Mouse (Mus musculus) embryonic facial prominence, embryonic 10.5 days (tissue): ENCODE results near the gene Gng7. TPM values are rescaled to one million over a fixed set of nuclear protein-coding genes. Genes with fewer than 3 reads are reported as not detected.
"Not testable (repeated sequence)": the region's sequence is repeated elsewhere in the genome, so short reads cannot be mapped to it uniquely, and the experiment has no call there.

ENCODE experiments used
- DNase-seq: peaks from one replicate; pipeline ENCODE4 v3.0.0-alpha.2; 2017; ENCODE audit warnings: low spot score
- H3K27ac ChIP-seq: fragments of 300-500 bp; sonication (generic); replicated peaks from 2 replicates; pipeline ENCODE4 v1.5.1; 2016; ENCODE audit warnings: mild to moderate bottlenecking
- H3K27me3 ChIP-seq: fragments of 300-500 bp; sonication (generic); replicated peaks from 2 replicates; pipeline ENCODE4 v1.6.1; 2016; ENCODE audit warnings: low read depth, mild to moderate bottlenecking; ENCODE audit not compliant: poor library complexity, severe bottlenecking
- H3K36me3 ChIP-seq: fragments of 300-500 bp; sonication (generic); replicated peaks from 2 replicates; pipeline ENCODE4 v1.6.1; 2016; ENCODE audit warnings: mild to moderate bottlenecking, moderate library complexity
- H3K4me1 ChIP-seq: fragments of 300-500 bp; sonication (generic); 2 replicates; pipeline ENCODE4 v1.6.1; 2016
- H3K4me3 ChIP-seq: fragments of 300-500 bp; sonication (generic); 2 replicates; pipeline ENCODE4 v1.5.1; 2016; ENCODE audit warnings: mild to moderate bottlenecking, moderate library complexity
- H3K9me3 ChIP-seq: fragments of 300-500 bp; sonication (generic); 2 replicates; pipeline ENCODE4 v1.6.1; 2016; ENCODE audit warnings: mild to moderate bottlenecking
- WGBS: fragments of 180-500 bp; shearing (Covaris S2); methylation state at CpG from one replicate; pipeline ENCODE4 v1.1.7; 2016; 5-methylcytosine and 5-hydroxymethylcytosine counted together
- polyA plus RNA-seq: library from polyadenylated mRNA; unstranded; fragments of >200 nt; fragmentation: Nextera tagmentation; extraction: Ambion mirVana; gene quantifications from 2 replicates; pipeline ENCODE4 v1.2.1, GENCODE M21; 2016

Gene Gng7
- polyA plus RNA-seq, 1 experiment from 2014 or later, result 6.7 TPM

DNA sequence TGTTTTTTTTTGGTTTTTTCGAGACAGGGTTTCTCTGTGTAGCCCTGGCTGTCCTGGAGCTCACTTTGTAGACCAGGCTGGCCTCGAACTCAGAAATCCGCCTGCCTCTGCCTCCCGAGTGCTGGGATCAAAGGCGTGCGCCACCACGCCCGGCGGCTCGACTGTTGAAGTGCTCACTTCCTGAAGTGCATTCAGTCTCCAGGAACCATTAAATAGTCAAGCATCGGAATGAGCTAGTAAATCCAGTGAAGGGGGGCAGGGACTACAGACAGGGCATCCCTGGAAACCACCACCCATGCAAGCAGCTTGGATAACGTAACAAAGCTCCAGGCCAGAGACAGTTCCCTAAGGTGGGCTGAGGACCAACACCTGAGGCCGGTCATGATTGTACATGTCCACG lies 30.5 kb upstream of the Gng7 start:
- H3K27me3 ChIP-seq, H3K4me3 ChIP-seq, H3K4me1 ChIP-seq, DNase-seq, H3K9me3 ChIP-seq, H3K27ac ChIP-seq: not testable (repeated sequence)
- peaks cover 80% of the 10 kb centered on the region for H3K36me3 ChIP-seq
- WGBS, result 92% methylated on average over 14 of the region's 14 CpGs

DNA sequence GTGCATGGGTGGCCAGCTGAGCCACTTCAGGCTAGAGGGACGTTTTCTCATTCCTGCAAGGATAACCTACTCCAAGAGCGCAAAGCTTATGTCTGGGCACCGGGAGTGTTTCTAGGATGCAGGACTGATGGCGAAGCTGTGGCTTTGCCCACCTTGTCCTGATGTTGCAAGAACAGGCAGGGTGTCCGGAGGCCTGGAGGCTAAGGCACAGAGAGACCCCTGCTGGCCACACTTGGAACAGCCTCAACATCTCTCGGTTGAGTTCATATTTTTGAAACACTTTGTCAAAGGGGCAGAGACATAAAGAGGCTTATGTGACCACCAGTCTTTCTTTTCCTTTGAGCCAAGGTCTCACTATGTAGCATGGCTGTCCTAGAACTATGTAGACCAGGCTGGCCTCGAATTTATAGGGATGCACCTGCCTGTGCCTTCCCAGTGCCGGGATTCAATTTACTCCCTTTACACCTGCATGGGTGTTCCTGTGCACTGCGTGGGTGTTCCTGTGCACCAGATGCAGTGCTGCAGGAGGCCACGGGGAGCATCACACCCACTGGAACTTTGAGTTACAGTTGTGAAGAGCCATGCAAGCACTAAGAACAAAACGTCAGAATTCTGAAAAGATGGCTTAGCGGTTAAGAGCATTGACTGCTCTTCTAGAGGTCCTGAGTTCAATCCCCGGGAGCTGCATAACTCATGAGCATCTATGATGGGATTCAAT lies 26.9 kb upstream of the Gng7 start:
- H3K36me3 ChIP-seq, result peaks cover 44% of the 10 kb centered on the region
- H3K4me3 ChIP-seq, result no peak overlapping the region
- H3K27me3 ChIP-seq, result no peaks in the 10 kb centered on the region
- peaks cover 11% of the 10 kb centered on the region; the same call in 1 of the 2 replicates for H3K4me1 ChIP-seq
- peak; percentile 75 for DNase-seq
- no peaks in the 10 kb centered on the region for H3K9me3 ChIP-seq
- H3K27ac ChIP-seq, result no peak overlapping the region
- WGBS, result 34% methylated on average over 13 of the region's 13 CpGs

DNA sequence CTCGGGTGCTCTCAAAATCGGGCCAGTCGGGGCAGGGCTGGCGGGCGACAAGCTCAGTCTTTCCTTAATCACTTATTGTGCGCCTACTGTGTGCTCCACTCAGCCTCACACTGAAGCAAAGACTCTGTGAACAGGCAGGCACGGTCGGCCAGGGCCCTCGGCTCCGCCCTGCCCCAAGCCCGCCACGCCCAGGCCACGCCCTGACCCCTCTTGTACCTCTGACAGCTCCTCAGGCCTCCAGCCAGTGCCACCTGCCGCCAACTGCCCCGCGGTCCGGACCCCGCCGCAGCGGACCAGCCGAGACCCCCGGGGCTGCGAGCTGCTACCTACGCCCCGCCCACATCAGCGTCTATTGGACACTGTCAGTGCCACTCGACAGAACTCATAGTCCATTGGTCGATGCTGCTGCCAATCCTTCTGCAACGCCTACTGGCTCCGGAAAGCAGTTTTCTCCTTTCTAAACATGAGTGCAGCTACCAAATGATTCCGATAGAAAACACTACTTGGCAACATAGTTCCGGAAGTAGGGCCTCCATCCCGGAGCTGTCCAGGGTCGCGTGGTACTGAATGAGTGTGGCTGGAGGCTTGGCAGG lies 22.3 kb upstream of the Gng7 start, which contains the start of gene Slc39a3:
Gene Slc39a3, minus strand, starts transcription at position 439 of the 593 bp plus-strand sequence.
- Histone ChIP-seq H3K36me3 (no peaks in the 10 kb centered on the region; the same call in 1 of the 2 replicates), H3K4me1 (peaks cover 11% of the 10 kb centered on the region; the same call in 1 of the 2 replicates), H3K4me3 (peak within 1 kb of the TSS; percentile 81), H3K27me3 (no peaks in the 10 kb centered on the region), H3K27ac (peak within 1 kb of the TSS; percentile 81), H3K9me3 (no peaks in the 10 kb centered on the region)
- whole genome bisulfite sequencing, result 1% methylated on average over 35 of the region's 35 CpGs
- DNase-seq, result peak; percentile 98

DNA sequence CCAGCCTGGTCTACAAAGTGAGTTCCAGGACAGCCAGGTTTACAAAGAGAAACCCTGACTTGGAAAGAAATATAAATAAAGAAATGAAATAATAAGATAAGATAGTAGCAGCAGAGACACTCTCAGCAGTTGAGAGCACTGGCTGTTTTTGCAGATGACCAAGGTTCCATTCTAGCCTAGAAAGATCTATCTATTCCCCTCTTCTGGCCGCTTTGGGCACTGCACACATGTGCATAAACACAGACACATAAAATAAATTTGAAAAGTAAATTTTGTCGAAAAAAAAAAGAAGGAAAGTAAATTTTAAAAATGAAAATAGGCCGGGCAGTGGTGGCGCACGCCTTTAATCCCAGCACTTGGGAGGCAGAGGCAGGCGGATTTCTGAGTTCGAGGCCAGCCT lies 21.5 kb upstream of the Gng7 start:
- DNase-seq, result no peak
- no peak overlapping the region for H3K27ac ChIP-seq
- peaks cover 3% of the 10 kb centered on the region for H3K36me3 ChIP-seq
- no peak overlapping the region for H3K4me3 ChIP-seq
- no peaks in the 10 kb centered on the region for H3K27me3 ChIP-seq
- H3K4me1 ChIP-seq, result peaks cover 11% of the 10 kb centered on the region; the same call in 1 of the 2 replicates
- WGBS, result 75% methylated on average over 7 of the region's 7 CpGs
- no peaks in the 10 kb centered on the region for H3K9me3 ChIP-seq

DNA sequence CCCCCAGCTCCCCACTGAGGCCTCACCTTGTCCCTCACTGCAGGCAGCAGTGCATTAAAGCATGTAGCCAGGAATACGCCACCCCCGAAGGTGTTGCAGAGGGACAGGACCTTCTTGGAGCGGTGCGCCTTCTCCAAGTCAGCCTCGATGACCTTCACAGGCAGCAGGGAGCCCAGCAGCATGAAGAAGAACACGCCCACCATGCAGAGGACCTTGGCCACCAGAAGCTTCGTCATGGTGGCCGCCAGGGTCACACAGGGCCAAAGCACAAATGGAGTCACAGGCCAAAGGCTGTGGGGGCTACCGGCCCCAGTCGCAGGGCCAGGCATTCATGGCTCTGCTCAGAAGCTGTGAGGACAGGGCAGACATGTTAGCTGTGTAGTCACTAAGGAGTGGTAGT lies 18.8 kb upstream of the Gng7 start:
- Histone ChIP-seq H3K4me3 (no peak overlapping the region), H3K27me3 (no peaks in the 10 kb centered on the region), H3K4me1 (peaks cover 11% of the 10 kb centered on the region; the same call in 1 of the 2 replicates), H3K27ac (no peak overlapping the region), H3K36me3 (peaks cover 17% of the 10 kb centered on the region), H3K9me3 (no peaks in the 10 kb centered on the region)
- no peak for DNase-seq
- WGBS, result 85% methylated on average over 10 of the region's 10 CpGs

DNA sequence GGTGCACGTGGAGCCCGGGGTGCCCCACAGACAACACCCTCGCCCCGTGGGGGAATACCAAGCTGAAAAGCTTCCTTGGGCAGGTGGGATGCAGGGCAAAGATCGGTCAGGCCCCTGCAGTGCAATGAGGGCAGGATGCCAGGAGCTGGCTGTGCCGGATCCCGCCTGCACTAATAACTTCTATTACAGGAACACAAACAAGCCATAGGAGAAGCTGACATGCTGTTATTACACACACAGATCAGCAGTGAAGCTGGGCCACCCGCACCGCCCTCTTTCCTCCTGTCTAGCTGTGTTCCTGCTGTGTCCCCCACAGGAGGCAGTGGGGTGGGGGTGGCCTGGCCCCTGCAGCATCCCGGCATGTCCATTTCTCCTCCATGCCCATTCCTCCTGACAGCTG lies 14.3 kb upstream of the Gng7 start:
- no peak for DNase-seq
- no peak overlapping the region for H3K27ac ChIP-seq
- WGBS, result 77% methylated on average over 10 of the region's 10 CpGs

DNA sequence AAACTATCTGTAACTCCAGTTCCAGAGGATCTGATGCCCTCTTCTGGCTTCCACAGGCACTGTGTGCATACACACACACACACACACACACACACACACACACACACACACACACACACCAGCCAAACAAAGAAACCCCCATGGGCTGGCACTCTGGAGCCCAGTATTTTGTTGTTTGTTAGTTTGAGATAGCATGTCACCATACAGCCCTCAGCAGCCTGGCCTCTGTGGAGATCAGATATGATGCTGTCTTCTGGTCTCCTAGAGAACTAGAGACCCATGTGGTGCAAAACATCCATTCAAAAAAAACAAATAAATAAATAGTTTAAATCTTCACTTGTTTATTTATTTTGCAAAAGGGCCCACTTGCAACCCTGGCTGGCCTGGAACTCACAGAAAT lies 13.5 kb upstream of the Gng7 start:
- H3K9me3 ChIP-seq, result no peaks in the 10 kb centered on the region
- no peak overlapping the region for H3K27ac ChIP-seq
- peaks cover 34% of the 10 kb centered on the region for H3K27me3 ChIP-seq
- H3K4me3 ChIP-seq, result no peak overlapping the region
- H3K36me3 ChIP-seq, result peaks cover 17% of the 10 kb centered on the region
- H3K4me1 ChIP-seq, result peaks cover 10% of the 10 kb centered on the region
- DNase-seq, result no peak

More for the DNA sequence above, 14.3 kb upstream of the Gng7 start:
- H3K27me3 ChIP-seq, result peaks cover 26% of the 10 kb centered on the region
- H3K36me3 ChIP-seq, result peaks cover 17% of the 10 kb centered on the region
- no peaks in the 10 kb centered on the region for H3K9me3 ChIP-seq
- no peak overlapping the region; the same call in 1 of the 2 replicates for H3K4me3 ChIP-seq
- peaks cover 10% of the 10 kb centered on the region for H3K4me1 ChIP-seq

DNA sequence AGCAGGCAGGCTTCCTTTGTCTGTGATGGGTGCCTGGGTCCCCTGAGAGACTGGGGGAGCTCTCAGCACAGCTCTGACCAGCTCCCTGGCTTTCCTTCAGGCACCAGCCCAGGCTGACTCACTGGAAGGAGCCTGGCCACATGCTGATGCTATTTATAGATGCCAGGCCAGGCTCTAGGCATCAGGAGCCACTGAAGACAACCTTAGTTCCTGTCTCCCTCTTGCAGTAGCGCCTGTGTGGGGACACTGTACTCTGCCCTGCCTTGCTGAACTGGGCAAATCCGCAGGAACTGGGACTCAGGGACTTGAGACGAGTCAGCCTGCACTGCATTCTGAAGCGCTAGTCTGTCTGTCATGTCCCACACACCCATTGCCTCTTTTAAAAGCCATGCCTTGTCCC lies 12.6 kb upstream of the Gng7 start:
- Histone ChIP-seq H3K36me3 (peaks cover 17% of the 10 kb centered on the region), H3K9me3 (no peaks in the 10 kb centered on the region), H3K4me1 (peaks cover 10% of the 10 kb centered on the region), H3K27me3 (peaks cover 43% of the 10 kb centered on the region), H3K4me3 (no peak overlapping the region), H3K27ac (no peak overlapping the region)
- no peak for DNase-seq
- 57% methylated on average over 4 of the region's 4 CpGs for WGBS

DNA sequence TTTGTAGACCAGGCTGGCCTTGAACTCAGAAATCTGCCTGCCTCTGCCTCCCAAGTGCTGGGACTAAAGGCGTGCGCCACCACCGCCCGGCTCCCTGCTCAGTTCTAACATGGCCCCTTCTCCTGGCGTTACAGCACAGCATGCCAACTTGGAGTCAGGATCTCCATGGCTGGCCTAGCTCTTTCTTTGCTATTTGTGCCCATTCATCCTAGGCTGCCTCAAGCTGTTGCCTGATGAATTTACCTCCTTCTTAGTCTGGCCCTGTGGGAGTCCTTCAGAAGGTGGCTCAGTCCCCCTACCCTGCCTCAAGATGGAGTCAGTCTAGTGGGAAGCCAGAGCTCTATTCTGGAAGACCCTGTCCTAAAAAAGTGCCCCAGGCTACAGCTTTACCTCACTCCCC lies 12.1 kb upstream of the Gng7 start:
- no peaks in the 10 kb centered on the region for H3K9me3 ChIP-seq
- peaks cover 13% of the 10 kb centered on the region for H3K4me1 ChIP-seq
- WGBS, result 88% methylated on average over 5 of the region's 5 CpGs
- H3K4me3 ChIP-seq, result no peak overlapping the region
- H3K27ac ChIP-seq, result no peak overlapping the region
- DNase-seq, result no peak
- peaks cover 17% of the 10 kb centered on the region for H3K36me3 ChIP-seq
- H3K27me3 ChIP-seq, result peaks cover 48% of the 10 kb centered on the region

DNA sequence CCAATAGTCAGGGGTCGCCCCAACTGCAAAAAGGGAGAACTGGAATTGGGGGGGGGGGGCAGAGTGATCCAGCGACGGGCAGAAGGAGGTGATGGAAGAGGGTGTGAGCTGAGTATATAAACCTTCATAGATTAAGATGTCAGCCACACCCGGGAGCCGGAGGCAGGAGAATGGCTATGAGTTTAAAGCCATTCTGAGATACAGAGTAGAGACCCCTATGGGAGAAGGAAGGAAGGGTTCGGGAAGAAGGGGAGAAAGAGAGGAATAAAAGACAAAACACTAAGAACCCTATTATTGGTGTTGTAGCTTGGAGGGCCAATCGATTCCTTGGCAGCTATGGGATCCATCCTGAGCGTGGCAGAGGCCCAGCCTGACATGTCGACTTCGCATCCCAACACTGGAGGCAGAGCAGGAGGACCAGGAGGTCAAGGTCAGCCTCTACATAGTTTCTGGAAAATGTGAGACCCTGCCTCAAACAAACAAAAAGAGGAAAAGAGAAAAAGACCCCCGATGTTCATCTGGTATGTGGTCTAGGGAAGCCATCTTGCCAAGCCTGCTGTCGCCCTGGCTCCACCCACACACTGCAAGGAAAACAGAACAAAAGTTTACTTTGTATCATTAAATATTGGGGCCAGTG lies 11.0 kb upstream of the Gng7 start, which contains the start of gene Diras1:
Gene Diras1, minus strand, starts transcription at position 24 of the 637 bp plus-strand sequence.
- Histone ChIP-seq H3K4me1 (peaks cover 16% of the 10 kb centered on the region), H3K4me3 (peak within 1 kb of the TSS; percentile 57), H3K9me3 (no peaks in the 10 kb centered on the region), H3K27me3 (peaks cover 59% of the 10 kb centered on the region), H3K27ac (peak within 1 kb of the TSS; percentile 32), H3K36me3 (peaks cover 9% of the 10 kb centered on the region)
- no peak for DNase-seq
- WGBS, result 54% methylated on average over 12 of the region's 12 CpGs

DNA sequence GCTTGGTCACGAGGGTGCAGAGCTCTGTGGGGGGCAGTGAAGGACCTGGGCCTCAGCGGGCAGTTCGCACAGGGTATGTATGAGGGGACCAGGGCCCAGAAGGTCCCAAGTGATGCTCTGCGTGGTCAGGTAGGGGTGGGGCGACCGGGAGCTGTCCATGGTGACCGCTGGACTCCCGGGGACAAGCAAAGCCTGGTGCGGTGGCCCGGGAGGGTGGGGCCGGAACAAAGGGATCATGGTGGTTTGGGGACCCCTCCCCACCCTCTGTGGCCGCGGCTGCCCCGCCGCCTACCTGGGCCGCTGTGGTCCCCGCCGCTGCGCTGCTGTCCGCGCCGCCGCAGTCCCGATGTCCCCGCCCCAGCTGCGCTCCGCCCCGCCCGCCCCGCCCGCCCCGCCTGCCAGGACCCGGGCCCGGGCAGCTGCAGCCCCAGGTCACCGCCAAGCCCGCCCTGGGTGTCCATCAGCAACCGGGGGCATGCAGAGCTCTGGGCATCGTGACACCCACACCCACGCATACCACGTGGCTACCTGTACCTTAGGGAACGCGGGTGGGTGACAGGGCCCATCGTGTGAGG lies 10.4 kb upstream of the Gng7 start:
- peak; percentile 57 for DNase-seq
- WGBS, result 2% methylated on average over 43 of the region's 43 CpGs
- H3K27me3 ChIP-seq, result peaks cover 63% of the 10 kb centered on the region
- peaks cover 16% of the 10 kb centered on the region for H3K4me1 ChIP-seq
- peaks cover 3% of the 10 kb centered on the region; the same call in 1 of the 2 replicates for H3K36me3 ChIP-seq
- no peaks in the 10 kb centered on the region for H3K9me3 ChIP-seq
- H3K4me3 ChIP-seq, result peak overlapping the region; percentile 57
- H3K27ac ChIP-seq, result peak overlapping the region; percentile 32

DNA sequence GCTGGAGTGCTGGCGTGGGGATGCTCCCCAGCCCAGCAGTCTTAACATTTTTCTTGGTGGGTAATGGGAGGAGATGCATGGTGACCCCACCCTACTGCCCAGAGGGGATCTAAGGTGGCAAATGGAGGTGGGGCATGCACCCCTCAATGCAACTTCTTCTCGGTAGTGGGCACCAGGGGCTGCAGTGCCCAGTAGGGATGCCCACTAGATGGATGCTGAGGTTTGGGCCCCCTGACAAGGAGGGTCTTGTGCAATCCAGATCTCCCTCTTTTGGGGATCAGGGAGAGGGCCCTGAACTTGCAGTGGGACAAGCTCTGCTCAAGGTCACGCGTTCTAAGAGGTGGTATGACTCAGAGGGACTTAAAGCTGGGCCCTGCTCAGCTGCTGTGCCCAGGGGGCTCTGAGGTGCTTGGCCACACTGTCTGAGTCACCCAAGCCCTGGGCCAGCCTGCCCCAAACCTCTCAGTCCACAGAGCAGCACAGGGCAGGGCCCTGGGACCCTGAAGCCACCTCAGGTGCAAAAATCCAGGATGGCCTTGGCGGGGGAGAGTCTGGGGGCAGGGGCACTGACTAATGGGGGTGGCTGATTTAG lies 9.7 kb upstream of the Gng7 start:
- no peak for DNase-seq
- WGBS, result 68% methylated on average over 5 of the region's 5 CpGs

More for the DNA sequence above, 9.7 kb upstream of the Gng7 start:
- peak overlapping the region; percentile 32; the same call in 1 of the 2 replicates for H3K27ac ChIP-seq
- H3K27me3 ChIP-seq, result peaks cover 63% of the 10 kb centered on the region
- peak overlapping the region; percentile 57 for H3K4me3 ChIP-seq
- H3K4me1 ChIP-seq, result peaks cover 20% of the 10 kb centered on the region
- H3K36me3 ChIP-seq, result no peaks in the 10 kb centered on the region
- no peaks in the 10 kb centered on the region for H3K9me3 ChIP-seq
